Mouse (Mus musculus) forebrain, embryonic 15.5 days (tissue): ENCODE measurements around the gene Krt80. TPM values are rescaled to one million over a fixed set of nuclear protein-coding genes. Genes with fewer than 3 reads are reported as not detected.
A peak's percentile ranks its signal among the peaks of the same experiment; 100 is the strongest.

ENCODE experiments used
- ATAC-seq: fragments of 200-750 bp; cut with Nextera tagmentation; replicated peaks from 2 replicates; pipeline ENCODE4 v1.8.0; 2017; ENCODE audit warnings: mild to moderate bottlenecking, moderate TSS enrichment, moderate library complexity
- H3K27ac ChIP-seq: fragments of 300-500 bp; sonication (generic); replicated peaks from 2 replicates; pipeline ENCODE4 v1.5.1; 2015; ENCODE audit warnings: mild to moderate bottlenecking, inconsistent platforms
- H3K27me3 ChIP-seq: fragments of 300-500 bp; sonication (generic); 2 replicates; pipeline ENCODE4 v1.6.1; 2015; ENCODE audit warnings: inconsistent platforms
- H3K36me3 ChIP-seq: fragments of 300-500 bp; sonication (generic); 2 replicates; pipeline ENCODE4 v1.6.1; 2015; ENCODE audit warnings: mild to moderate bottlenecking, inconsistent platforms
- H3K4me1 ChIP-seq: fragments of 300-500 bp; sonication (generic); 2 replicates; pipeline ENCODE4 v1.6.1; 2015; ENCODE audit warnings: inconsistent platforms
- H3K4me2 ChIP-seq: fragments of 300-500 bp; sonication (generic); replicated peaks from 2 replicates; pipeline ENCODE4 v1.6.1; 2015; ENCODE audit warnings: mild to moderate bottlenecking, inconsistent platforms
- H3K4me3 ChIP-seq: fragments of 300-500 bp; sonication (generic); 2 replicates; pipeline ENCODE4 v1.5.1; 2015; ENCODE audit warnings: mild to moderate bottlenecking, inconsistent platforms
- H3K9ac ChIP-seq: fragments of 300-500 bp; sonication (generic); replicated peaks from 2 replicates; pipeline ENCODE4 v1.6.1; 2015; ENCODE audit warnings: mild to moderate bottlenecking, inconsistent platforms
- H3K9me3 ChIP-seq: fragments of 300-500 bp; sonication (generic); 2 replicates; pipeline ENCODE4 v1.6.1; 2016; ENCODE audit warnings: inconsistent platforms
- WGBS: fragments of 180-500 bp; shearing (Covaris S2); methylation state at CpG from one replicate; pipeline ENCODE4 v1.1.7; 2015; ENCODE audit warnings: mixed read lengths; 5-methylcytosine and 5-hydroxymethylcytosine counted together
- polyA plus RNA-seq: library from polyadenylated mRNA; unstranded; fragments of >200 nt; fragmentation: Nextera tagmentation; extraction: Ambion mirVana; gene quantifications from 2 replicates; pipeline ENCODE4 v1.2.1, GENCODE M21; 2015

Gene Krt80
- polyA plus RNA-seq, 1 experiment from 2014 or later: 0.08 TPM

GRCm38 (mm10) chr15:101318889-101319765 is 50.8 kb downstream of the Krt80 start:
- Histone ChIP-seq H3K4me3 (no peak overlapping the region), H3K36me3 (no peaks in the 10 kb centered on the region)
- WGBS: 68% methylated on average over 14 of the region's 14 CpGs

GRCm38 (mm10) chr15:101317814-101318500 is 52.0 kb downstream of the Krt80 start:
- Histone ChIP-seq H3K27me3 (no peaks in the 10 kb centered on the region), H3K4me2 (no peak overlapping the region), H3K9me3 (no peaks in the 10 kb centered on the region), H3K4me1 (peaks cover 12% of the 10 kb centered on the region), H3K9ac (no peak overlapping the region), H3K4me3 (no peak overlapping the region), H3K27ac (no peak overlapping the region), H3K36me3 (no peaks in the 10 kb centered on the region)
- no peak for ATAC-seq
- 75% methylated on average over 2 of the region's 2 CpGs for WGBS

More at GRCm38 (mm10) chr15:101318889-101319765, 50.8 kb downstream of the Krt80 start:
- Histone ChIP-seq H3K4me1 (peaks cover 12% of the 10 kb centered on the region), H3K9me3 (no peaks in the 10 kb centered on the region), H3K27me3 (no peaks in the 10 kb centered on the region), H3K9ac (no peak overlapping the region), H3K27ac (no peak overlapping the region), H3K4me2 (no peak overlapping the region)
- no peak for ATAC-seq

- Histone ChIP-seq H3K4me3 (no peak overlapping the region), H3K27me3 (no peaks in the 10 kb centered on the region), H3K4me2 (no peak overlapping the region), H3K9ac (no peak overlapping the region), H3K27ac (no peak overlapping the region), H3K36me3 (no peaks in the 10 kb centered on the region), H3K4me1 (peaks cover 12% of the 10 kb centered on the region), H3K9me3 (no peaks in the 10 kb centered on the region)
- ATAC-seq: no peak
- 83% methylated on average over 18 of the region's 18 CpGs for WGBS
Observed at GRCm38 (mm10) chr15:101316913-101317813, 52.8 kb downstream of the Krt80 start.

GRCm38 (mm10) chr15:101316279-101316912 is 53.6 kb downstream of the Krt80 start:
- WGBS: 53% methylated on average over 13 of the region's 13 CpGs
- peak; percentile 52; the same call in 1 of the 2 replicates for ATAC-seq
- Histone ChIP-seq H3K9ac (no peak overlapping the region), H3K27ac (no peak overlapping the region), H3K27me3 (no peaks in the 10 kb centered on the region), H3K4me1 (peaks cover 12% of the 10 kb centered on the region), H3K9me3 (no peaks in the 10 kb centered on the region), H3K36me3 (no peaks in the 10 kb centered on the region), H3K4me2 (peak overlapping the region; percentile 45), H3K4me3 (peak overlapping the region; percentile 28)

- Histone ChIP-seq H3K4me1 (peaks cover 12% of the 10 kb centered on the region), H3K27ac (no peak overlapping the region), H3K27me3 (no peaks in the 10 kb centered on the region), H3K9me3 (no peaks in the 10 kb centered on the region), H3K4me2 (peak overlapping the region; percentile 45), H3K9ac (no peak overlapping the region), H3K36me3 (no peaks in the 10 kb centered on the region), H3K4me3 (peak overlapping the region; percentile 28)
- peak; percentile 87 for ATAC-seq
- 2% methylated on average over 11 of the region's 11 CpGs for WGBS
Observed at GRCm38 (mm10) chr15:101315832-101316231, 54.1 kb downstream of the Krt80 start.

GRCm38 (mm10) chr15:101315378-101315777 is 54.6 kb downstream of the Krt80 start:
- no peaks in the 10 kb centered on the region for H3K9me3 ChIP-seq
- H3K36me3 ChIP-seq: no peaks in the 10 kb centered on the region
- H3K4me2 ChIP-seq: no peak overlapping the region; the same call in 1 of the 2 replicates
- no peak overlapping the region for H3K27ac ChIP-seq
- no peak overlapping the region for H3K9ac ChIP-seq
- ATAC-seq: no peak
- H3K27me3 ChIP-seq: no peaks in the 10 kb centered on the region
- 69% methylated on average over 4 of the region's 4 CpGs for WGBS
- H3K4me3 ChIP-seq: no peak overlapping the region
- H3K4me1 ChIP-seq: peaks cover 12% of the 10 kb centered on the region

- H3K9ac ChIP-seq: no peak overlapping the region
- 85% methylated on average over 6 of the region's 6 CpGs for WGBS
- H3K27ac ChIP-seq: no peak overlapping the region
- H3K9me3 ChIP-seq: no peaks in the 10 kb centered on the region
- no peaks in the 10 kb centered on the region for H3K27me3 ChIP-seq
- no peak overlapping the region for H3K4me3 ChIP-seq
- H3K36me3 ChIP-seq: no peaks in the 10 kb centered on the region
- ATAC-seq: no peak
- no peak overlapping the region for H3K4me2 ChIP-seq
- H3K4me1 ChIP-seq: peaks cover 12% of the 10 kb centered on the region
Observed at GRCm38 (mm10) chr15:101312006-101312405, 58.0 kb downstream of the Krt80 start.

GRCm38 (mm10) chr15:101311087-101311770 is 58.7 kb downstream of the Krt80 start:
- 62% methylated on average over 12 of the region's 15 CpGs for WGBS

GRCm38 (mm10) chr15:101309493-101309892 is 60.5 kb downstream of the Krt80 start:
- ATAC-seq: no peak
- H3K27me3 ChIP-seq: no peaks in the 10 kb centered on the region
- no peak overlapping the region for H3K4me2 ChIP-seq
- H3K9me3 ChIP-seq: no peaks in the 10 kb centered on the region
- no peaks in the 10 kb centered on the region for H3K4me1 ChIP-seq
- H3K36me3 ChIP-seq: no peaks in the 10 kb centered on the region
- H3K9ac ChIP-seq: no peak overlapping the region
- H3K27ac ChIP-seq: no peak overlapping the region
- no peak overlapping the region for H3K4me3 ChIP-seq
- WGBS: 46% methylated on average over 5 of the region's 5 CpGs

More at GRCm38 (mm10) chr15:101311087-101311770, 58.7 kb downstream of the Krt80 start:
- Histone ChIP-seq H3K4me2 (no peak overlapping the region), H3K9ac (no peak overlapping the region), H3K27ac (no peak overlapping the region), H3K27me3 (no peaks in the 10 kb centered on the region), H3K36me3 (no peaks in the 10 kb centered on the region), H3K4me3 (no peak overlapping the region), H3K4me1 (peaks cover 7% of the 10 kb centered on the region), H3K9me3 (no peaks in the 10 kb centered on the region)
- no peak for ATAC-seq

GRCm38 (mm10) chr15:101308440-101309348 is 61.3 kb downstream of the Krt80 start:
- Histone ChIP-seq H3K4me1 (no peaks in the 10 kb centered on the region), H3K4me2 (no peak overlapping the region), H3K9ac (no peak overlapping the region), H3K27me3 (no peaks in the 10 kb centered on the region), H3K27ac (no peak overlapping the region), H3K36me3 (no peaks in the 10 kb centered on the region), H3K9me3 (no peaks in the 10 kb centered on the region), H3K4me3 (no peak overlapping the region)
- ATAC-seq: no peak
- 61% methylated on average over 13 of the region's 13 CpGs for WGBS
